Mouse (Mus musculus): Measurements from ENCODE around the gene Mlec.
"Not testable (repeated sequence)": the region's sequence is repeated elsewhere in the genome, so short reads cannot be mapped to it uniquely, and the experiment has no call there.

Gene Mlec

DNA sequence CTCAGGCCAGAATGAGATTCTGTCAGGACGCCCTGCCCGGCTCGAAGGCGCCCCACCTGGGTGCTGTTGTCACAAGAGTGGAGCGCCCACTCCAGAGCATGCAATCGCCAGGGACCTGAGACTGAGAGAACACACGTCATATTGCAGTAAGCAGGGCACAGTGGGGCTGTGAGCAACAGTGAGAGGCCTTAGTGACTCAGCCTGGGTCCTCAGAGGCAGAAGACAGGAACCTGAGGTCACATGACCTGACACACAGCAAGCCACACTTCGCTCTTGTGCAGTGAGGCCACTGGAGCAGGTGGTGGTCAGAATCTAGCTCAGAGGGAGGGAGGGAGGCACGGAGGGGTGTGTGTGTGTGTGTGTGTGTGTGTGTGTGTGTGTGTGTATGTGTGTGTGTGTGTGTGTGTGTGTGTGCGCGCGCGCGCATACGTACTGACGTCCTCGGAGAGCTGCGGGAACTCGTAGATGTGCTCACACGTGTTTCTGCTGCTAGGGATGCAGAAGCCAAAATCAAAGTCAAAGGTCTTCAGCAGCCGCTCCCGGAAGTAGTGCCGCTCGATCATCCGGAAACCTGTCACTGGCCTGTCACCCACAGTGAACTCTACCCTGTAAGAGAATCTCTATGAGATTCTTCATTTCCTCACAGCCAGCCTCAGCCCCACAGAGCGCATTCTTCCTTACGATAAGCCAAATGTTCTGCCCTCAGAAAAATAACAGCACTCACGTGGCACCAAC is 31.2 kb downstream of the Mlec start:
- no peak for DNase-seq (ENCODE audit: low spot score in 2 of 2)

- peak; percentile 79 to 83 for DNase-seq (ENCODE audit: low spot score in 2 of 2)
These were observed 32.6 kb downstream of the Mlec start for GRCm38 (mm10) chr5:115125211-115125871.

DNA sequence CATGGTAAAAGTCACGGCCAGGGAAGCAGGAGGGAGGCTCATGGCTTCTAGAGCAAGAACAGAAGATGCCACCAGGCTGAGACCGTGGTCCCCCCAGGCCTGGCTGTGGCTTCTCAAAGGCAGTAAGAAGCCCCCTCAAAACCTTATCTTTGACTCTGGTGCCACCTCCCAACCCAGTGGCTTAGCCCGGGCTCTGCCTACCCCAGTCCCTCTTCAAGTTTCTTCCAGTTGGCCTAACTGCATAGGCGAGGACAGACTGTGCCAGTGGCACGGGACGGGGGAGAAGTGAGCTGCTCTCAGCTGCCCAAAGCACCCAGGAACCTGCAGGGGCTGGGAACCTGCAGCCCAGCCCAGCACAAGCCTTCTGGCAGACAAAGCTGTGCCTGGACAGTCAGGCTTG is 33.3 kb downstream of the Mlec start:
- no peak for DNase-seq (ENCODE audit: low spot score in 2 of 2)

DNA sequence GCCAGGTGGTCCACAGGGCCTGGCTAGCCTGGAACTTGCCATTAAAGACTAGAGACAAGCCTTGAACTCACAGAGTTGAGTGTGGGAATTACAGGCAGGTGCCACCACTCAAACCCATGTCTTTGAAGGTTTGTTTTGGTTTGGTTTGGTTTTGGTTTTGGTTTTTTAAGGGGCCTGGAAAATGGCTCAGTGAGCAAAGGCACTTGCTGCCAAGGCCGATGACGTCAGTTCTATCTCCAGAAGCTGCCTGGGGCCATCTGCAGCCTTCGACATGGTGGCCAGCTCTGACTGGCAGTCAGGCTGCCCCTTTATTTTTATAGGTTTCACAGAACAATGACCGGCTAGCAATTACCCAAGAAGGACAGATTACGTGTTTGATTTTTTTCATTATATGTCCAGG is 37.0 kb downstream of the Mlec start:
- DNase-seq (ENCODE audit: low spot score in 2 of 2), result no peak

- peak; percentile 90 to 91 for DNase-seq (ENCODE audit: low spot score in 2 of 2)
These were observed 38.9 kb downstream of the Mlec start, which contains the start of gene Acads for GRCm38 (mm10) chr5:115118961-115119570. TSS of gene Acads (minus strand) at chr5:115119346.

DNA sequence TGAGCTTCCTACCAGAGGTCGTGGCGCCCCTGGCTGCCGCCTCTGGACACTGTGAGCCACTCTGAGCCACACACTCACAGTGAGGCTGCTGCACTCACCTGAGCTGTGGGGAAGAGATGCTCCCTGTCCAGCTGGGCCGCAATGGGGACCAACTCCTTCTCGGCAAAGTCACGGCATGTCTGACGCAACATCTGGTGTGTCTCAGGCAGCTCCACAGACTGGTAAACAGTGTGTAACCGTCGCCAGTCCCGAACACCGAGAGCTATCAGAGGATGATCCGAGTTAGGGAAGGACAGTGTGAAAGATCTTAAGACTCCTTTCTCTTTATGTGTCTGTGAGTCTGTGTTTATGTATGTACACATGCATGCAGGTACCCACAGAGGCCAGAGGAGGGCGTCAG is 40.5 kb downstream of the Mlec start:
- DNase-seq (ENCODE audit: low spot score in 2 of 2), result no peak

- DNase-seq (ENCODE audit: low spot score in 2 of 2), result no peak
These were observed 41.6 kb downstream of the Mlec start for GRCm38 (mm10) chr5:115116426-115116825.

GRCm38 (mm10) chr5:115114501-115114900 is 43.5 kb downstream of the Mlec start:
- no peak for DNase-seq (ENCODE audit: low spot score in 2 of 2)

GRCm38 (mm10) chr5:115113244-115113643 is 44.7 kb downstream of the Mlec start:
- no peak for DNase-seq (ENCODE audit: low spot score in 2 of 2)

- no peak for DNase-seq (ENCODE audit: low spot score in 2 of 2)
These were observed 46.8 kb downstream of the Mlec start for GRCm38 (mm10) chr5:115111156-115111555.

DNA sequence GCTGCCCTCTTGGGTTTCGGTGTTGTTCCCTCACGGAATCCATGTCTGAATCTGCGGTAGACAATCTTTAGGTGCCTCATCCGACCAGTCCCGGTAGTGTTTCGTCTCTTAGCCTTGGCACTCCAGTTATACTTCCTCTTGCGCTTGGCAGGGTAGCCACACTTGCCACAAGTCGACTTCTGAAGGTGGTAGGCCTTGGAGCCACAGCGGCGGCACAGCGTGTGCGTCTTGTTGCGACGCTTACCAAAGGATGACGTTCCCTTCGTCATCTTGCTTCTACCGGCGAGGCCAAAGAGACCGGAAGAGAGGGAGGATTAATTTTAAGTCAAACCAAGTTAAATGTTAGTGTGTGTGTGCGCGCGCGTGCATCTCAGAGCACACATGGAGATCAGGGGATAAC is 54.7 kb downstream of the Mlec start:
- not testable (repeated sequence) for DNase-seq (ENCODE audit: low spot score in 2 of 2)

DNA sequence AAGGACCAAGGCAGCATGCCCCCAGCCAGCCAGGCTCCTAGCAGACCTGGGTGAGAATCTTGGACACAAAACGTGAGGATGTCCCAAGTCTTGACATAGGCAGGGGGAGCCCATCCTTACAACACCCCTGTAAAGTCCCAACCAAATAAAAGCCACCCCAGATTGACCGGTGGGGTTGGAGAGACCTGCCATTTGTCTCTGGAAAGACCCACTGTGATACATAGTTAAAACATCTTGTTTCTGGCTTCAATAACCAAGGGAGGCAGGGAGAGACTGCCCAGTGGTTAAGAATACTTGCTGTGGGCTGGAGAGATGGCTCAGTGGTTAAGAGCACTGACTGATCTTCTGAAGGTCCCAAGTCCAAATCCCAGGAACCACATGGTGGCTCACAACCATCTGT is 55.7 kb downstream of the Mlec start:
- DNase-seq (ENCODE audit: low spot score in 2 of 2), result no peak

DNA sequence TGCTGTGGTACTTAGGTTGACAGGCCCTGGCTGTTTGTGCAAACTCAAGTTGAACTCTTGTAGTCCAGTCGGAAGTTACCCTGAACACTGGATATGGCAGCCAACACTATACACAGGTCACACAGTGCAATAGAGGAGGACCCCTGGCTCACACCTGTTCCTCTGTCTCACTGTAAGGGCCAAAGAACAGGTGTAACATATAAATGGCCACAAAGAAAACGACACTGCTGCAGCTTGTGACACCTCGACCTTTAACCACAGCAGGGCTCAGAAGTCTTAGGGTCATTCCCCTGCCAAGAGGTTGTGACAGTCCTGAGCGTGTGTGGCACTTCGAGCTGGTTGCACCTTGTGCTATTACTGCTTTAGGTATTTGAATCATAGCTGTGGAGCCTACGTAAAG is 57.5 kb downstream of the Mlec start:
- no peak for DNase-seq (ENCODE audit: low spot score in 2 of 2)

DNA sequence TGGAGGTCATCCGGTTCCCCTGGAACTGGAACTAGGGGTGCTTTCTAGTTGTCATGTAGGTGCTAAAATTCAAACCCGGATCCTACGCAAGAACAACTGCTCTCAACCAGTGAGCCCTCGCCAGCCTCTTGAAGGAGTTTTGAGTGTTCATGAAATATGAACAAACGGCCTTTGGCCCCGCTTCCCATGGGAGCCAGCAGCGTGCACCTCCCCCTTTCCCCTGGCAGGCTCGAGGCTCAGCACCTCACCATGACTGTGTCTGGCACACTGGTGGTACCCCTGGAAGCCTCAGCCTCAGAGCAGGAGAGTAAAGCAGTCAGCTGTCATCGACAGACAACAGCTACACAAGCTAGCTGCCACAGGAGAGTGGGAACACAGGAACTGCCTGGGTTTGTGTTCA is 58.0 kb downstream of the Mlec start:
- DNase-seq (ENCODE audit: low spot score in 2 of 2), result no peak

GRCm38 (mm10) chr5:115099530-115099929 is 58.4 kb downstream of the Mlec start:
- DNase-seq (ENCODE audit: low spot score in 2 of 2), result no peak

GRCm38 (mm10) chr5:115098195-115098594 is 59.8 kb downstream of the Mlec start, which contains the start of gene Gm10401:
TSS of gene Gm10401 (minus strand) at chr5:115098295.
- no peak for DNase-seq (ENCODE audit: low spot score in 2 of 2)

Measured in spleen, postnatal 36 days (tissue).